In genomic region chr6:92014936-92015335, GRCm38 (mm10) we compare ENCODE assay signal across 10 mouse cellular contexts. TPM values are rescaled to one million over a fixed set of nuclear protein-coding genes. Genes with fewer than 3 reads are reported as not detected.
A peak's percentile ranks its signal among the peaks of the same experiment; 100 is the strongest.
DNase-seq lines count a peak whose midpoint lies in the region; ATAC-seq and TF ChIP-seq lines count a peak whose summit lies in the region.
"Had no signal": no experiment of that assay in that cellular context is flagged by ENCODE, and none has a peak within 500 bp of the region (broad histone marks: within the 10 kb centered on the region; RNA-seq: fewer than 3 reads in every experiment).

No protein-coding gene starts in this region.

- 71% methylated on average over 7 of the region's 7 CpGs for WGBS in liver, adult 2 months
- 72% methylated on average over 7 of the region's 7 CpGs for WGBS in embryonic facial prominence, embryonic 10.5 days
- WGBS in kidney, embryonic 16.5 days, result 64% methylated on average over 7 of the region's 7 CpGs
- WGBS in forebrain, embryonic 13.5 days, result 79% methylated on average over 7 of the region's 7 CpGs

- no peak for DNase-seq in liver, adult 2 months (ENCODE audit: extremely low read depth, low read depth, low spot score)
- DNase-seq in liver, result no peak
- no peak for DNase-seq in embryonic facial prominence, embryonic 10.5 days (ENCODE audit: low spot score)
- peak; percentile 69 to 84 for DNase-seq in lung, postnatal 4 days
- DNase-seq in layer of hippocampus, postnatal 25 days (ENCODE audit: extremely low spot score in 1 of 2, low spot score in 1 of 2), result no peak
- no peak for DNase-seq in ovary, adult 18-20 months (ENCODE audit: low spot score)

- peak overlapping the region; percentile 18; the same call in 1 of the 2 replicates for H3K27ac ChIP-seq in liver, adult 2 months (replicated peaks; ENCODE audit: insufficient read depth, low read depth, low read length)
- H3K27ac ChIP-seq in embryonic facial prominence, embryonic 10.5 days (replicated peaks), result peak overlapping the region; percentile 48; the same call in 1 of the 2 replicates
- no peak overlapping the region for H3K27ac ChIP-seq in kidney, embryonic 16.5 days (ENCODE audit: low read length)
- H3K27ac ChIP-seq in forebrain, embryonic 13.5 days, result no peak overlapping the region
- H3K27ac ChIP-seq: neural tube, embryonic 15.5 days had no signal

- no peak overlapping the region for H3K9ac ChIP-seq in liver, adult 2 months (ENCODE audit: low read depth, low read length)
- no peak overlapping the region for H3K9ac ChIP-seq in kidney, embryonic 16.5 days (replicated peaks; ENCODE audit: low read length)
- no peak overlapping the region for H3K9ac ChIP-seq in forebrain, embryonic 13.5 days
- H3K9ac ChIP-seq: neural tube, embryonic 15.5 days had no signal

- H3K9me3 ChIP-seq in embryonic facial prominence, embryonic 10.5 days, result no peaks in the 10 kb centered on the region
- no peaks in the 10 kb centered on the region for H3K9me3 ChIP-seq in kidney, embryonic 16.5 days (ENCODE audit: low read length)
- no peaks in the 10 kb centered on the region for H3K9me3 ChIP-seq in forebrain, embryonic 13.5 days (replicated peaks)
- H3K9me3 ChIP-seq: neural tube, embryonic 15.5 days had no signal

- no peaks in the 10 kb centered on the region for H3K36me3 ChIP-seq in liver, adult 2 months (ENCODE audit: control insufficient read depth, insufficient read depth, low read length)
- no peaks in the 10 kb centered on the region for H3K36me3 ChIP-seq in embryonic facial prominence, embryonic 10.5 days (replicated peaks)
- no peaks in the 10 kb centered on the region for H3K36me3 ChIP-seq in kidney, embryonic 16.5 days (ENCODE audit: insufficient read depth, low read length)
- no peaks in the 10 kb centered on the region for H3K36me3 ChIP-seq in forebrain, embryonic 13.5 days (ENCODE audit: poor library complexity, severe bottlenecking)
- H3K36me3 ChIP-seq: neural tube, embryonic 15.5 days had no signal

- H3K79me2 ChIP-seq in liver, adult 2 months (ENCODE audit: control insufficient read depth, insufficient read depth, low read length), result 0 out of 2 replicates have a peak, but pooled peaks cover 3% of the 10 kb centered on the region

- H3K4me1 ChIP-seq in liver, adult 2 months (ENCODE audit: control insufficient read depth, insufficient read depth, low read length), result no peaks in the 10 kb centered on the region
- peaks cover 23% of the 10 kb centered on the region for H3K4me1 ChIP-seq in embryonic facial prominence, embryonic 10.5 days
- H3K4me1 ChIP-seq in kidney, embryonic 16.5 days (ENCODE audit: insufficient read depth, low read length), result peaks cover 6% of the 10 kb centered on the region
- peaks cover 17% of the 10 kb centered on the region for H3K4me1 ChIP-seq in forebrain, embryonic 13.5 days

- no peak for TF ChIP-seq POLR2A in liver, adult 2 months (IDR thresholded peaks at IDR 0.05; ENCODE audit: extremely low read depth, insufficient read depth, low read length)

- H3K4me3 ChIP-seq in liver, adult 2 months (ENCODE audit: insufficient read depth, low read depth, low read length), result no peak overlapping the region
- no peak overlapping the region for H3K4me3 ChIP-seq in embryonic facial prominence, embryonic 10.5 days
- no peak overlapping the region for H3K4me3 ChIP-seq in kidney, embryonic 16.5 days (ENCODE audit: low read length)
- no peak overlapping the region for H3K4me3 ChIP-seq in forebrain, embryonic 13.5 days
- H3K4me3 ChIP-seq: neural tube, embryonic 15.5 days had no signal

- TF ChIP-seq CTCF in liver, adult 2 months (IDR thresholded peaks at IDR 0.05; ENCODE audit: low read depth, low read length), result no peak

- no peaks in the 10 kb centered on the region for H3K27me3 ChIP-seq in liver, adult 2 months (ENCODE audit: control insufficient read depth, insufficient read depth, low read length)
- H3K27me3 ChIP-seq in embryonic facial prominence, embryonic 10.5 days (replicated peaks; ENCODE audit: low read depth, poor library complexity, severe bottlenecking), result no peaks in the 10 kb centered on the region; the same call in 1 of the 2 replicates
- no peaks in the 10 kb centered on the region for H3K27me3 ChIP-seq in kidney, embryonic 16.5 days (ENCODE audit: insufficient read depth, low read length)
- H3K27me3 ChIP-seq in forebrain, embryonic 13.5 days, result peaks cover under 1% of the 10 kb centered on the region; the same call in 1 of the 2 replicates
- H3K27me3 ChIP-seq: neural tube, embryonic 15.5 days had no signal

- peak; percentile 57 for ATAC-seq in kidney, embryonic 16.5 days (ENCODE audit: low FRiP score, low TSS enrichment)
- no peak for ATAC-seq in forebrain, embryonic 13.5 days

- H3K4me2 ChIP-seq in kidney, embryonic 16.5 days (replicated peaks; ENCODE audit: low read depth, low read length), result no peak overlapping the region
- H3K4me2 ChIP-seq in forebrain, embryonic 13.5 days, result no peak overlapping the region
- H3K4me2 ChIP-seq: neural tube, embryonic 15.5 days had no signal

RNA-seq across cellular contexts. Expression of gene Fgd5, which starts 36.3 kb away (rescaled TPM):
- 4.7 and 6.4 TPM in 2 replicates for total RNA-seq in liver, adult 2 months (2014; rRNA removed)
- polyA plus RNA-seq in liver, adult 2 months (2012; rRNA removed), result 1.4 and 1.9 TPM in 2 replicates
- 6.2 and 7.1 TPM in 2 replicates for polyA plus RNA-seq in embryonic facial prominence, embryonic 10.5 days (2016; fragmentation: Nextera tagmentation; extraction: Ambion mirVana)
- polyA plus RNA-seq in kidney, embryonic 16.5 days (2015; fragmentation: Nextera tagmentation; extraction: Ambion mirVana), result 20.8 and 22.9 TPM in 2 replicates
- 1 to 10 TPM; 5.3 to 5.5 TPM for total RNA-seq in layer of hippocampus, postnatal 25 days (2021)
- polyA plus RNA-seq in forebrain, embryonic 13.5 days (2015; fragmentation: Nextera tagmentation; extraction: Ambion mirVana), result 5.2 and 6.0 TPM in 2 replicates
- total RNA-seq: MEL had no signal

Comparison
In these comparisons a context has a peak if more than half of its experiments do, and no peak if none do; other contexts are left out.
1. DNase-seq: peak in lung, postnatal 4 days (2 of 2); none in liver, adult 2 months (single experiment), liver (single experiment), embryonic facial prominence, embryonic 10.5 days (single experiment), layer of hippocampus, postnatal 25 days (0 of 2) and ovary, adult 18-20 months (single experiment).
2. H3K27ac ChIP-seq: peak in liver, adult 2 months (single experiment) and embryonic facial prominence, embryonic 10.5 days (single experiment); none in kidney, embryonic 16.5 days (single experiment) and forebrain, embryonic 13.5 days (single experiment).